Mouse (Mus musculus) liver, embryonic 11.5 days (tissue): ENCODE results near the gene Defb18. TPM values are rescaled to one million over a fixed set of nuclear protein-coding genes. Genes with fewer than 3 reads are reported as not detected.
"Not testable (repeated sequence)": the region's sequence is repeated elsewhere in the genome, so short reads cannot be mapped to it uniquely, and the experiment has no call there.

Experiments
- ATAC-seq: fragments of 200-750 bp; cut with Nextera tagmentation; replicated peaks from 2 replicates; pipeline ENCODE4 v1.8.0; 2017; ENCODE audit warnings: moderate number of reproducible peaks, mild to moderate bottlenecking, moderate TSS enrichment, moderate library complexity; ENCODE audit not compliant: low FRiP score
- DNase-seq: peaks from one replicate; pipeline ENCODE4 v3.0.0-alpha.2; 2017; ENCODE audit warnings: low spot score
- H3K27ac ChIP-seq: fragments of 300-500 bp; sonication (generic); 2 replicates; pipeline ENCODE4 v1.5.1; 2014; ENCODE audit warnings: mild to moderate bottlenecking, low read depth, low read length, control low read depth
- H3K27me3 ChIP-seq: fragments of 300-500 bp; sonication (generic); replicated peaks from 2 replicates; pipeline ENCODE4 v1.6.1; 2014; ENCODE audit warnings: low read length, mixed read lengths; ENCODE audit not compliant: control insufficient read depth, insufficient read depth
- H3K36me3 ChIP-seq: fragments of 300-500 bp; sonication (generic); 2 replicates; pipeline ENCODE4 v1.6.1; 2014; ENCODE audit warnings: mild to moderate bottlenecking, low read length, moderate library complexity, mixed read lengths; ENCODE audit not compliant: control insufficient read depth, insufficient read depth
- H3K4me1 ChIP-seq: fragments of 300-500 bp; sonication (generic); replicated peaks from 2 replicates; pipeline ENCODE4 v1.6.1; 2014; ENCODE audit warnings: low read length, mixed read lengths; ENCODE audit not compliant: control insufficient read depth, insufficient read depth
- H3K4me2 ChIP-seq: fragments of 300-500 bp; sonication (generic); 2 replicates; pipeline ENCODE4 v1.6.1; 2014; ENCODE audit warnings: mild to moderate bottlenecking, control low read depth, moderate library complexity
- H3K4me3 ChIP-seq: fragments of 300-500 bp; sonication (generic); 2 replicates; pipeline ENCODE4 v1.5.1; 2014; ENCODE audit warnings: low read depth, low read length, control low read depth
- H3K9ac ChIP-seq: fragments of 300-500 bp; sonication (generic); 2 replicates; pipeline ENCODE4 v1.6.1; 2014; ENCODE audit warnings: low read depth, low read length, control low read depth
- H3K9me3 ChIP-seq: fragments of 300-500 bp; sonication (generic); 2 replicates; pipeline ENCODE4 v1.6.1; 2016; ENCODE audit warnings: low read length, inconsistent platforms, mixed read lengths; ENCODE audit not compliant: control insufficient read depth
- WGBS: fragments of 180-500 bp; shearing (Covaris S2); extraction: QIAGEN DNeasy Blood & Tissue Kit; methylation state at CpG from one replicate; pipeline ENCODE4 v1.1.7; 2014; 5-methylcytosine and 5-hydroxymethylcytosine counted together
- polyA plus RNA-seq: library from polyadenylated mRNA; unstranded; fragments of >200 nt; fragmentation: Nextera tagmentation; extraction: Ambion mirVana; gene quantifications from 2 replicates; pipeline ENCODE4 v1.2.1, GENCODE M21; 2014

The Defb18 gene
- not detected in 2 replicates for polyA plus RNA-seq

DNA sequence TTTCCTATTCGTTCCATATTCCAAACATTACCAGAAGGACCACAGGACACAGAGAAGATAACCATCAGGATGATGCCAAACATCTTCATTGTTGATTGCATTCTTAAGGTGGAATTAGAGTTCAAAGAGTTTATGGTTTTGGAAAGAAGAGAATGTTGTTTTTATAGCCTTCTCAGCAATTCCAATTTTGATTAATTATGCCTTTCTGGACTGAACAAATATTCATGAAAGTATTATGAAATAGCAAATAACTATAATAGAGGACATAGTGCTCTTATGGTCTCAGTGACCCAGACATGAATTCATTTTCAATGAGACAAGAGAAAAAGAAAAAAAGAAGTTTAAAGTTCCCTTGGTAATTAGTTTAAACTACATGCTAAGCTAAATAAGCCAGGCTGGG lies at the start of gene Defb18:
TSS of gene Defb18 (minus strand) at position 101 of the 400 bp plus-strand sequence.
- Histone ChIP-seq H3K9ac (no peak within 1 kb of the TSS), H3K4me3 (no peak within 1 kb of the TSS), H3K9me3 (no peaks in the 10 kb centered on the region), H3K4me2 (no peak within 1 kb of the TSS), H3K27me3 (no peaks in the 10 kb centered on the region), H3K27ac (no peak within 1 kb of the TSS), H3K36me3 (no peaks in the 10 kb centered on the region), H3K4me1 (no peaks in the 10 kb centered on the region)
- ATAC-seq (no peak), DNase-seq (no peak)
- 63% methylated on average over 1 of the region's 1 CpGs for WGBS

DNA sequence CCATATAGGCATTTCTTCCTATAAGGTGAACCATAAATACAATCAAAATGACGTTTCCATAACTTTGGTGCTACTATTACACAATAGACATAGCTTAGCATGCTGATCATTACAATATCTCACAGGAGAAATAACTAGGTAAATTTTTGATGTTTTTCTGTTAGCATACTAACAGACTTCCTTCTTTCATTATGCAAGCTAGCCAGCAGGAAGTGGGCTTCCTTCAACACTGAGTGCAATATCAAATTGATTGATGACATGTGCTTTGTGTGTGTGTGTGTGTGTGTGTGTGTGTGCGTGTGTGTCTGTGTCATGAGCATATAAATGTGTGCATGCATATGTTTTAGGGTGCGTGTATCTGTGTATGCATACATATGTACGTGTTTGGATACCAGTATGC lies 33.9 kb upstream of the Defb18 start:
- H3K4me3 ChIP-seq: no peak overlapping the region
- no peak overlapping the region for H3K4me2 ChIP-seq
- ATAC-seq: no peak
- H3K27me3 ChIP-seq: no peaks in the 10 kb centered on the region
- no peak overlapping the region for H3K27ac ChIP-seq
- no peak for DNase-seq
- no peaks in the 10 kb centered on the region for H3K36me3 ChIP-seq
- no peaks in the 10 kb centered on the region for H3K9me3 ChIP-seq
- 75% methylated on average over 4 of the region's 4 CpGs for WGBS
- H3K4me1 ChIP-seq: no peaks in the 10 kb centered on the region
- no peak overlapping the region for H3K9ac ChIP-seq

DNA sequence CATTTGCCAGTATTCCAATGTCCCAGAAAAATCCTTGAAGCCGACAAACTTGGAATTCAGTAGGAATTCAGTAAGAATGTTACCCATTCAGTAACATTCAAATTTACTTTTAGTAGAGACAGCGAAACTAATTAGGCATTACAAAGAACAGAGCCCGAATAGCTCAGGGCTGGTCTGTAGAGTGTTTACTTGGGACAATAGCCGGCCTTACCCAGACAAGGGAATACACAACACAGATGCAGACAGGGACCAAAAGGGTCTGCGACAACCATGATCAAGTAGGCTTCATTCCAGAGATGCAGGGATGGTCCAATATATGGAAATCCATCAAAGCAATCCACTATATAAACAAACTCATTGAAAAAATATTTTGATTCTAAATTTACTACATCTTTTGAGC lies 31.6 kb upstream of the Defb18 start:
- H3K27me3 ChIP-seq: no peaks in the 10 kb centered on the region
- H3K4me3 ChIP-seq: no peak overlapping the region
- DNase-seq (no peak), ATAC-seq (no peak)
- no peak overlapping the region for H3K9ac ChIP-seq
- WGBS: 78% methylated on average over 5 of the region's 5 CpGs
- no peak overlapping the region for H3K4me2 ChIP-seq
- H3K36me3 ChIP-seq: no peaks in the 10 kb centered on the region
- no peaks in the 10 kb centered on the region for H3K9me3 ChIP-seq
- no peaks in the 10 kb centered on the region for H3K4me1 ChIP-seq
- no peak overlapping the region for H3K27ac ChIP-seq

DNA sequence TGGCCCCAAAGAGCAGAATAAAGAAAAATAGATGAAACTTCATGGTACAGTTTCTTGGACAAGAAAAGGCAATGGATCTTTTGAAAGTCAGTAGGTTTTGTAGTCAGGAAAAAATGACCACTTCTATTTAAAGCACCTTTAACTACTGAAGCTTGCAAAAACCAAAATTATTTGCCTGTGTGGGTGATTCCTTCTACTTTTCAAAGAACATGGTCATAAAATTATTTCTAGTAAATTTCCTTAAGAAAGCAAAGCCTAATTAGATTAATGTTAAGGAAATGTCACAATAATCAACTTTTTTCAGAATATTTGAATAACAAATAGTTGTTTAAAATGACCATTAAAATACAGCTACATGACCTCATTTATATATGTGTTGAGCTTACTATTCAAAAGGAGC lies 27.8 kb upstream of the Defb18 start, which contains the start of gene Defb41:
TSS of gene Defb41 (minus strand) at position 101 of the 400 bp plus-strand sequence.
- H3K27ac ChIP-seq: no peak within 1 kb of the TSS
- DNase-seq (no peak), ATAC-seq (no peak)
- no peak within 1 kb of the TSS for H3K4me3 ChIP-seq
- no peak within 1 kb of the TSS for H3K9ac ChIP-seq
- H3K4me1 ChIP-seq: no peaks in the 10 kb centered on the region
- H3K9me3 ChIP-seq: no peaks in the 10 kb centered on the region
- no peaks in the 10 kb centered on the region for H3K36me3 ChIP-seq
- no peak within 1 kb of the TSS for H3K4me2 ChIP-seq
- H3K27me3 ChIP-seq: no peaks in the 10 kb centered on the region

DNA sequence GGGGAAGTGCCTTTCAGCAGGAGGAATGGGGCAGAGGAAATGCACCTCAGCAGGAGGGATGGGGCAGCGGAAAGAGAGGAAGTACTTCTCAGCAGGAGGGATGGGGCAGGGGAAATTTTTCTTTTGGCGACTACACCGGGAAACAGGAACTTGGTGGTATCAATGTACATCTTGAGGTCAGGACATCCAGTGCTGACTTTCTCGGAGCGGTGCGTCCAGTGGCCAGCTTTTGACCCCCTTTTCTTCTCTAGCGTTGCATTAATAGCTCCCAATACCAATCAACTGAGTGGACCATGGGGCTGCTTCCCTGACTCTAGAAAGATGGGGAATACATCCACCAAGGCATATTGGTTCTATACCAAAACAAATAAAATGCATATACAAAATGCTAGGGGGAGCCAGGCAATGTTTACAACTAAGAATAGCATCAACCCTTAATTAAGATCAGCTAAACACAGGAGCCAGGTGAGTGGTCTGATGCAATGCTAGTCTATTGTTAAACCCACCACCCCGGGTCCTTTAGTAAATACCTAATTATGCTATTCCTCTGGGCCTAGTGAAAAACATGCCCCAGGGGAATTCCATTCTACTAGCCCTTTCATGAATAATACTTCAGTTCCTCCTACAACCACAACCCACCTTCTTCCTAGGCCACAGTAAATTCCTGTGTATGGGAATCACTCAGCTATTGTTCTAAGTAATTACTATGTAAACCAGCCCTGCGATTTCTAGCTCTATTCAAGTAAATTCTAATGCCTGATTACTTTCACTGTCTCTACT lies 8.7 kb upstream of the Defb18 start:
- ATAC-seq, H3K4me2 ChIP-seq, H3K27me3 ChIP-seq, H3K9me3 ChIP-seq, H3K4me1 ChIP-seq, H3K27ac ChIP-seq, DNase-seq, H3K4me3 ChIP-seq, H3K9ac ChIP-seq, H3K36me3 ChIP-seq: not testable (repeated sequence)
- WGBS: 81% methylated on average over 9 of the region's 9 CpGs

DNA sequence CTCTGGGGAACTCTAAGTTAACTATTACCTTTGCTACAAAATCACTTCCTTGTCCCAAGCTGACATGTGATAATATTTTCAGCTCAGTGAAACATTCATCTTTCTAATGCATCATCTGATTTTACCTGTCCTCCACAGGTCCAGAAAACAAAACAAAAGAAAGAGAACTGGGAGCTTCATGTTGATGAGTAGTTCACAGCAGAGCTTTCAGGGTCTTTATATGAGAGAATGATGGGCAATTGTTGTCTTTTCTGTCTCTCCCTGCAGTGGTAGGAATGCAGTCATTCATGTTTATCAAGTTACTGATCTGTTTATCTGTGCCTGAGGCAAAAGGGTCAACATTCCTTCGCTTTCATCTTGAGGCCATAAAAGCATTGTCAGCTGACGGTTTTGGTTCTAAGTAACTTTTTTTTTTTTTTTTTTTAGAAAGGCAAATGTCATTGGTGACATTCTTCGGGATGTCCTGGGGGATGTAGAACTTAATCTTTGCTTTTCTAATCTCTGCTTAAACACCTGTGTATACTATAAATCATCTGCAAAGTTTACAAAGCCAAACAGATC lies 13.8 kb downstream of the Defb18 start:
- H3K9ac ChIP-seq: no peak overlapping the region
- H3K4me2 ChIP-seq: no peak overlapping the region
- H3K4me3 ChIP-seq: no peak overlapping the region
- ATAC-seq: no peak
- H3K27me3 ChIP-seq: no peaks in the 10 kb centered on the region
- no peaks in the 10 kb centered on the region for H3K4me1 ChIP-seq
- H3K27ac ChIP-seq: no peak overlapping the region
- no peaks in the 10 kb centered on the region for H3K36me3 ChIP-seq
- no peak for DNase-seq
- no peaks in the 10 kb centered on the region for H3K9me3 ChIP-seq
- 22% methylated on average over 3 of the region's 3 CpGs for WGBS

DNA sequence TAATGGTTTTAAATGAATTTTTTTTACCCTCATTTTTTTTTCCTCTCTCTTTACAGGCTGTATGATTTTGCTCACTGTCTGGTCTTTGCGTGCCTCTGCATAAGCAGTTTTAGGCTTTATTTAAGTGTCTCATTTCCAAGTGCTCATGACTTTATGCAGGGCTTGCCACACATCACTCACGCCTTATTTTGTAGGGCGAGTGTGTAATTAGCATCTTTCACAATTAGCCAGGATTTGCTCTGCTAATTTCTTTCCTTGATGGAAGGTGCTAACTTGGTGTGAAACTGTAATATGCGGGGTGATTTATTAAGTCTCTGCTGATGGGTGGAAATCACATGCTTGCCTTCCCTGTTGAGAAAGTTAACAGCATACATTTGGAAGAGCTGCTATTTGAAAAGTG lies 45.5 kb downstream of the Defb18 start:
- Histone ChIP-seq H3K4me2 (no peak overlapping the region), H3K9ac (no peak overlapping the region), H3K36me3 (no peaks in the 10 kb centered on the region), H3K27ac (no peak overlapping the region), H3K9me3 (no peaks in the 10 kb centered on the region), H3K4me1 (no peaks in the 10 kb centered on the region), H3K4me3 (no peak overlapping the region), H3K27me3 (no peaks in the 10 kb centered on the region)
- no peak for ATAC-seq
- DNase-seq: no peak
- WGBS: 43% methylated on average over 4 of the region's 4 CpGs

DNA sequence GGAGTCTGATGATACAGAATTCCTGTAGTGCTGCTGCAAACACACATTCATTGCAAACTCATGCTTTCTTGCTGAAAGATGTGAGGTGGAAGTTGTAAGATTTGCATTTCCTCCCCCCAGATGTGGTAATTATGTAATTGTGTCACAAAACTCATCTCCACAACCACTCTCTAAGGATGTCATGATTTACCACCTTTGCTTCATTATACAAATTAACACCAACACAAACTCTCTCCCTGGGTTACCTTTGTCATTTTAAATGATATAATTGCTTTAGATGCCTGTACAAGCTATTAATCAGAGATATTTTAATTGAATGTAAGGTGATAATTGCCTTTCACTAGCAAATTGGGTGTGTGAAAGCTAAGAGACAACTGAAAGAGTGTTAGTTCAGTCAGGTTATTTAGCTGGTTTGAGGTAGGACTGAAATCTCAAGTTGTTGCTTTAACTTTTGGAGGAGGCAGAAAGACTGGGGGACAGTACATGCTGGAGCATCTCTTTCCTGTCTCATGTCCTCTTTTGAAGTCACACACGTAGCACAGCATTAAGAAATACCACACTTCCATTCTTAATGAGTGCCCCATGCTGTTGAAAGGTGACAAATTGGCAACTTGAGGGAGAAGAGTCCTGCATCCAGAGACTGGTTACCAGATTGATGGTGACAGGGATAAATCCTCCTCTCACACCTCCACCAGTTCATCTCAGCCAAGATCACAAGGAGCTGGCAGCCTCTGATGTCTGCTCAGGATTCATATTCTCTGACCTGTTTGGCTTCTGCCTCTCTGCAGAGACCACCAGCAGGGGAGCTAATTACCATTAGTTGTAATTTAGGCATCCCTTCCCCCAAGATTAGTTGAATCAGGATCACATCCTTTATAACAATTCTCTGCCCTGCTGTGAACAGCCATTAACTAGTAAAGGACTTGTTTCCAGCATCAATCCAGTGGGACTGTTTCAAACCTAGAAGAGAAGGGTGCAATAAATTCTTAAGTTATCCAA lies 46.2 kb downstream of the Defb18 start:
- Histone ChIP-seq H3K4me3 (no peak overlapping the region), H3K4me2 (no peak overlapping the region), H3K4me1 (no peaks in the 10 kb centered on the region), H3K9me3 (no peaks in the 10 kb centered on the region), H3K27ac (no peak overlapping the region), H3K36me3 (no peaks in the 10 kb centered on the region), H3K9ac (no peak overlapping the region), H3K27me3 (no peaks in the 10 kb centered on the region)
- DNase-seq: no peak
- ATAC-seq: no peak
- WGBS: 13% methylated on average over 1 of the region's 1 CpGs
